Mouse (Mus musculus) adrenal gland, adult 18-20 months (tissue): Measurements from ENCODE around the gene Zfhx2. TPM values are rescaled to one million over a fixed set of nuclear protein-coding genes. Genes with fewer than 3 reads are reported as not detected.

Source experiments
- total RNA-seq, 2 experiments: library from RNA; stranded (reverse); gene quantifications; 1 replicate in 1 of 2; 2 replicates in 1 of 2; pipeline ENCODE4 v1.2.3; 2021

Zfhx2 gene
- total RNA-seq, 2 experiments from 2014 or later: 6.1 to 7.4 TPM

Other genes starting within 250 kb of the Zfhx2 start
- 10 to 100 TPM; 12.8 to 15.6 TPM for gene Homez, start 221.4 kb downstream of the Zfhx2 start, total RNA-seq
- 10 to 100 TPM; 14.2 to 17.2 TPM for gene Ppp1r3e, start 214.8 kb downstream of the Zfhx2 start, total RNA-seq
- 10 to 100 TPM; 53.1 to 59.3 TPM for gene Bcl2l2, start 208.9 kb downstream of the Zfhx2 start, total RNA-seq
- 1 to 10 TPM; 1.2 to 3.9 TPM for gene Gm20521, start 208.9 kb downstream of the Zfhx2 start, total RNA-seq
- 100 to 1,000 TPM; 137 to 177 TPM for gene Pabpn1, start 199.8 kb downstream of the Zfhx2 start, total RNA-seq
- gene Slc22a17, start 179.2 kb downstream of the Zfhx2 start, total RNA-seq: 10 to 100 TPM; 36.7 to 43.9 TPM
- gene Efs, start 166.2 kb downstream of the Zfhx2 start, total RNA-seq: 1 to 10 TPM; 2.4 to 4.9 TPM
- gene Il25, start 159.6 kb downstream of the Zfhx2 start, total RNA-seq: not detected
- gene Cmtm5, start 156.1 kb downstream of the Zfhx2 start, total RNA-seq: under 1 TPM in 1 of 2 experiments, not detected in 1; 0.96 TPM
- under 1 TPM in 1 of 2 experiments, not detected in 1; 0.42 TPM for gene Myh6, start 125.4 kb downstream of the Zfhx2 start, total RNA-seq
- gene Gm17428, start 115.4 kb downstream of the Zfhx2 start, total RNA-seq: not detected
- gene Myh7, start 97.7 kb downstream of the Zfhx2 start, total RNA-seq: under 1 TPM in 1 of 2 experiments, not detected in 1; 0.42 TPM
- 10 to 100 TPM; 38.2 to 43.2 TPM for gene Ngdn, start 76.9 kb downstream of the Zfhx2 start, total RNA-seq
- gene Thtpa, start 2.5 kb upstream of the Zfhx2 start, total RNA-seq: 10 to 100 TPM; 10.9 to 12.0 TPM
- gene Ap1g2, start 14.3 kb upstream of the Zfhx2 start, total RNA-seq: 10 to 100 TPM; 25.8 to 29.4 TPM
- gene Jph4, start 24.6 kb upstream of the Zfhx2 start, total RNA-seq: 1 to 10 TPM; 3.0 TPM
- gene Dhrs2, start 129.7 kb upstream of the Zfhx2 start, total RNA-seq: not detected